Mouse (Mus musculus) heart, embryonic 12.5 days (tissue): ENCODE data around the gene Mavs. TPM values are rescaled to one million over a fixed set of nuclear protein-coding genes. Genes with fewer than 3 reads are reported as not detected.
A peak's percentile ranks its signal among the peaks of the same experiment; 100 is the strongest.

ENCODE experiments used
- ATAC-seq: fragments of 200-750 bp; cut with Nextera tagmentation; 2 replicates; pipeline ENCODE4 v1.8.0; 2017; ENCODE audit warnings: moderate TSS enrichment, moderate library complexity; ENCODE audit not compliant: insufficient number of reproducible peaks, low FRiP score
- H3K27ac ChIP-seq: fragments of 300-500 bp; sonication (generic); 2 replicates; pipeline ENCODE4 v1.5.1; 2016; ENCODE audit warnings: mild to moderate bottlenecking, moderate library complexity; ENCODE audit not compliant: poor library complexity, severe bottlenecking
- H3K27me3 ChIP-seq: fragments of 300-500 bp; sonication (generic); replicated peaks from 2 replicates; pipeline ENCODE4 v1.6.1; 2016; ENCODE audit warnings: mild to moderate bottlenecking, moderate library complexity
- H3K36me3 ChIP-seq: fragments of 300-500 bp; sonication (generic); 2 replicates; pipeline ENCODE4 v1.6.1; 2016; ENCODE audit warnings: mild to moderate bottlenecking, moderate library complexity
- H3K4me1 ChIP-seq: fragments of 300-500 bp; sonication (generic); replicated peaks from 2 replicates; pipeline ENCODE4 v1.6.1; 2016; ENCODE audit warnings: mild to moderate bottlenecking
- H3K4me2 ChIP-seq: fragments of 300-500 bp; sonication (generic); 2 replicates; pipeline ENCODE4 v1.6.1; 2016; ENCODE audit warnings: mild to moderate bottlenecking, moderate library complexity
- H3K4me3 ChIP-seq: fragments of 300-500 bp; sonication (generic); 2 replicates; pipeline ENCODE4 v1.5.1; 2016; ENCODE audit warnings: mild to moderate bottlenecking
- H3K9ac ChIP-seq: fragments of 300-500 bp; sonication (generic); 2 replicates; pipeline ENCODE4 v1.6.1; 2016; ENCODE audit warnings: mild to moderate bottlenecking, moderate library complexity
- H3K9me3 ChIP-seq: fragments of 300-500 bp; sonication (generic); replicated peaks from 2 replicates; pipeline ENCODE4 v1.6.1; 2016; ENCODE audit warnings: mild to moderate bottlenecking, moderate library complexity
- WGBS: fragments of 180-500 bp; shearing (Covaris S2); methylation state at CpG from one replicate; pipeline ENCODE4 v1.1.7; 2016; 5-methylcytosine and 5-hydroxymethylcytosine counted together
- polyA plus RNA-seq: library from polyadenylated mRNA; unstranded; fragments of >200 nt; fragmentation: Nextera tagmentation; extraction: Ambion mirVana; gene quantifications from 2 replicates; pipeline ENCODE4 v1.2.1, GENCODE M21; 2016

Gene Mavs
- polyA plus RNA-seq, 1 experiment from 2014 or later, result 20.6 TPM

- Histone ChIP-seq H3K27ac (no peak overlapping the region), H3K4me3 (no peak overlapping the region), H3K9ac (no peak overlapping the region), H3K36me3 (peaks cover 88% of the 10 kb centered on the region), H3K4me2 (no peak overlapping the region), H3K4me1 (no peaks in the 10 kb centered on the region), H3K27me3 (no peaks in the 10 kb centered on the region), H3K9me3 (no peaks in the 10 kb centered on the region)
- ATAC-seq, result no peak
These were observed 8.3 kb downstream of the Mavs start for GRCm38 (mm10) chr2:131242180-131242579.

DNA sequence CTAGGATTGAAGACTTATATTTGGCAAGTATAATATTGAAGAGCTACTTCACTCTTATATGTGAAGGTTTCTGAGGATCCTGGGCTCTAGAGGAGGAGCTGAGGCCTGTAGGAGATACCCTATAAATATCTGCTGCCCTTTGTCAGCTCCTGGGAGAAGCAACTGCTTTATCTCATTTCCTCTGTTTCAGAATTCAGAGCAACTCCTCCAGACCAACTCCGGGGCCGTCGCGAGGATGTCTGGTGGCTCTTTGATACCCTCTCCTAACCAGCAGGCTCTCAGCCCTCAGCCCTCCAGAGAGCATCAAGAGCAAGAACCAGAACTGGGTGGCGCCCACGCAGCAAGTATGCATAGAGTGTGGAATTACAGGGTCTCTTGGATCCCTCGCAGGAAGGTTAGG lies 9.1 kb downstream of the Mavs start:
- WGBS, result 51% methylated on average over 7 of the region's 7 CpGs
- ATAC-seq, result no peak
- Histone ChIP-seq H3K4me2 (no peak overlapping the region), H3K27me3 (no peaks in the 10 kb centered on the region), H3K4me1 (no peaks in the 10 kb centered on the region), H3K9ac (no peak overlapping the region), H3K9me3 (no peaks in the 10 kb centered on the region), H3K27ac (no peak overlapping the region), H3K36me3 (peaks cover 91% of the 10 kb centered on the region), H3K4me3 (no peak overlapping the region)

GRCm38 (mm10) chr2:131253681-131254328 lies 19.9 kb downstream of the Mavs start:
- Histone ChIP-seq H3K27me3 (no peaks in the 10 kb centered on the region), H3K4me2 (peak overlapping the region; percentile 37), H3K36me3 (no peaks in the 10 kb centered on the region), H3K9me3 (no peaks in the 10 kb centered on the region), H3K27ac (peak overlapping the region; percentile 58), H3K4me3 (no peak overlapping the region), H3K4me1 (peaks cover 13% of the 10 kb centered on the region), H3K9ac (no peak overlapping the region)
- 9% methylated on average over 7 of the region's 7 CpGs for WGBS
- peak; percentile 84 for ATAC-seq

DNA sequence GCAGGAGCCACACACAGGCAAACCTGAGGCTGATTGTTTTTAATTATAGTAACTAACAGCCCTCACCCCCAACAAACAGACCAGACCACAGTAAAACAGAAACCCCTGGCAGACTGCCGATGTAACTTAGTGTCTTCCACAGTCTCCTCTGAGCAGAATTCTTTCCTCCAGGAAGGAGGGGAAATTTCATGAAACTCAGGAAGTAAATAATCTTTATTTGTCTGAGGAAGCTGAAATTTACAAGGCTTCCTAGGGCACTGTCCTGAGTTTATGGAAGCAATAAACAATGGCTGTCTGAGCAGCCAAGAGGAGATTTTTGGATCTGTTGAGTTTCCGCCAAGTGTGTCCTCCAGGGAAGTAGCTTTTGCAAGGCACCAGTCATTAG lies 20.5 kb downstream of the Mavs start:
- peak; percentile 6; the same call in 1 of the 2 replicates for ATAC-seq
- no peak overlapping the region for H3K4me3 ChIP-seq
- peak overlapping the region; percentile 37 for H3K4me2 ChIP-seq
- no peaks in the 10 kb centered on the region for H3K36me3 ChIP-seq
- peaks cover 13% of the 10 kb centered on the region for H3K4me1 ChIP-seq
- H3K9ac ChIP-seq, result no peak overlapping the region
- H3K27me3 ChIP-seq, result no peaks in the 10 kb centered on the region
- WGBS, result 56% methylated on average over 2 of the region's 2 CpGs
- H3K9me3 ChIP-seq, result no peaks in the 10 kb centered on the region
- peak overlapping the region; percentile 58 for H3K27ac ChIP-seq

GRCm38 (mm10) chr2:131255738-131256137 lies 21.9 kb downstream of the Mavs start:
- 62% methylated on average over 3 of the region's 3 CpGs for WGBS
- H3K9ac ChIP-seq, result no peak overlapping the region
- H3K9me3 ChIP-seq, result no peaks in the 10 kb centered on the region
- H3K36me3 ChIP-seq, result no peaks in the 10 kb centered on the region
- no peak overlapping the region for H3K4me3 ChIP-seq
- no peak overlapping the region for H3K27ac ChIP-seq
- H3K4me1 ChIP-seq, result peaks cover 21% of the 10 kb centered on the region
- no peak overlapping the region for H3K4me2 ChIP-seq
- no peaks in the 10 kb centered on the region for H3K27me3 ChIP-seq
- ATAC-seq, result no peak

DNA sequence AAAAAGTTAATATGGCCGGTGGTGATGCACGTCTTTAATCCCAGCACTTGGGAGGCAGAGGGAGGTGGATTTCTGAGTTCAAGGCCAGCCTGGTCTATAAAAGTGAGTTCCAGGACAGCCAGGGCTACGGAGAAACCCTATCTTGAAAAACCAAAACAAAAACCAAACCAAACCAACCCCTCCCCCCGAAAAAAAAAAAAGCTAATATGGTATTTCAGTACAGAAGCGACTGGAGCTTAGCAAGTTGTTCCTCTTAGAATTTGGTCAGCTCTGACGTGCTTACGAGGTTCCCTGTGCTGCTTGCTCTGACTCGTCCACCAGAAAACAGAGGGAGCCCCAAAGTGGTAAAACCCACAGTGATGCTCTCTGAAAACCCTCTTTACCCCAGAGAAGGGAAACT lies 24.8 kb downstream of the Mavs start:
- Histone ChIP-seq H3K4me1 (peaks cover 26% of the 10 kb centered on the region), H3K36me3 (no peaks in the 10 kb centered on the region), H3K27ac (no peak overlapping the region), H3K9me3 (no peaks in the 10 kb centered on the region), H3K4me2 (no peak overlapping the region), H3K27me3 (no peaks in the 10 kb centered on the region), H3K9ac (no peak overlapping the region), H3K4me3 (no peak overlapping the region)
- no peak for ATAC-seq
- WGBS, result 78% methylated on average over 8 of the region's 8 CpGs

DNA sequence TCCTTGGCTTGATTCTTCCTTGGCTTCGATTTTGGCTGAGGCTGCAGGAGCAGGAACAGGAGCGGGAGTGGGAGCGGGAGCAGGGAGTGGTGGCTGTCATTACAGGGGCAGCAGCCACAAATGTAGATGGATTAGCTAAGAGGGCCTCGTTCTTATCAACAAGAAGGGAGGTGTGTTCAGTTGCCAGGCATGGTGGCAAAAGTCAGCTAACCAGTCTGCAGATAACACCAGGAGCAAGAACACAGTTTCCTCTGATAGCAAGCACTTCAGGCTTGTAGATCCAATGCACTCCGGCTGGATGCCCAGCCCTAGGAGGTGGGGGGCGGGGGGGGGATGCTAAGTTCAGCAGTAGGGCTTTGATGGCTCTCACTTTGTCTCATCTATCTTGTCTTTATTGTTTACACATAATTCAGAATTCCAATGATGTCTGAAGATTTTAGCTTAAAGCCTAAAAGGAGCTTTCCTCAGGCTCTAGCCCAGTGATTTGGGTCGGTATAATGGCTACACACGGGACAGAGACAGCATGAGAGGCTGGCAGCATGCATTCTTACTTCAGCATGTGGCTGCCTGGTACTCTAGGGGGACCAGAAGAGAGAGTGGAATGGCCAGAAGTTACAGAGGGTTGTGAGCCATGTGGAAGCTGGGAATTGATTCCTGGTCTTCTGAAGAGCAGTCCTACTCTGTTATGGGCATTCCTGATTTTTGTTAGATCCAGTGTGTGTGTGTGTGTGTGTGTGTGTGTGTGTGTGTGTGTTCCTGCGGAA lies 26.9 kb downstream of the Mavs start:
- peak overlapping the region; percentile 68 for H3K4me2 ChIP-seq
- H3K9me3 ChIP-seq, result no peaks in the 10 kb centered on the region
- WGBS, result 22% methylated on average over 9 of the region's 9 CpGs
- H3K36me3 ChIP-seq, result no peaks in the 10 kb centered on the region
- H3K27me3 ChIP-seq, result no peaks in the 10 kb centered on the region
- no peak overlapping the region for H3K4me3 ChIP-seq
- ATAC-seq, result no peak
- peaks cover 34% of the 10 kb centered on the region for H3K4me1 ChIP-seq
- H3K27ac ChIP-seq, result peak overlapping the region; percentile 91
- peak overlapping the region; percentile 12; the same call in 1 of the 2 replicates for H3K9ac ChIP-seq

DNA sequence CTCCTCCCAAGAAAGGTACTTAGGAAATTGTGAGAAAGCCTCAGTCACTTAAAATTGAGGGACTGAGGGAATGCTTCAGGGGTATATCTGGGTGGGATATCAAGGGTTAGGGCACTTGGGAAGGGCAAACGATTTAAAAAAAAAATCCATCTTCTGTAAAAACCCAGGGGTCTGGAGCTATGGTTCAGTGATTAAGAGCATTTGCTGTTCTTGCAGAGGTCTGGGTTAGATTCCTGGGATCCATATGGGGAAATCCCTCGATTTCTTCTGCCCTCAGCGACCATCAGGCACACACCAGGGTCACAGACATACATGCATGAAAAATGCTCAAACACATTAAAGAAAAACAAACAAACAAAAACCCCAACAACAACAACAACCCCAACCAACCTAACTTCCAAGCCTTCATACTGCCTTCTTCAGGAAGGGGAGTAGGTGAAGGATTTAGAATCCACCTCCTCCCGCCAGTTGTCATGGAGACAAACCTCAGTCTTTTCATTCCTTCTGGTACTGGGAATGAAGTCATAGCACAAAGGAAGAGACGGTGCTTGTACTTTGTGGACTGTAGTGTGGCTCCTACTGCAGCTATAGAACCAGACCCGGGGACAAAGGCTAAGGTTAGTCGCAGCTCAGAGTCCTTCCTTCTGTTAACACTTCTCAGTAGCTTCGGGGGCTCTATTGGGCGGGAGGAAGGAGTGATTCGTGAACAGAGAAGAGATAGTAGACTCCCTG lies 27.8 kb downstream of the Mavs start:
- Histone ChIP-seq H3K4me1 (peaks cover 34% of the 10 kb centered on the region), H3K4me2 (peak overlapping the region; percentile 68), H3K4me3 (peak overlapping the region; percentile 87), H3K27me3 (no peaks in the 10 kb centered on the region), H3K36me3 (no peaks in the 10 kb centered on the region), H3K27ac (peak overlapping the region; percentile 91), H3K9ac (peak overlapping the region; percentile 69), H3K9me3 (no peaks in the 10 kb centered on the region)
- peak; percentile 62 for ATAC-seq
- 7% methylated on average over 10 of the region's 10 CpGs for WGBS

- H3K9ac ChIP-seq, result peak within 1 kb of the TSS; percentile 95
- peaks cover 34% of the 10 kb centered on the region for H3K4me1 ChIP-seq
- peak within 1 kb of the TSS; percentile 77 for H3K4me2 ChIP-seq
- 0% methylated on average over 49 of the region's 49 CpGs for WGBS
- no peaks in the 10 kb centered on the region for H3K27me3 ChIP-seq
- peak; percentile 99 for ATAC-seq
- H3K36me3 ChIP-seq, result no peaks in the 10 kb centered on the region
- peak within 1 kb of the TSS; percentile 87 for H3K4me3 ChIP-seq
- peak within 1 kb of the TSS; percentile 99 for H3K27ac ChIP-seq
- no peaks in the 10 kb centered on the region for H3K9me3 ChIP-seq
These were observed 28.4 kb downstream of the Mavs start, which contains the start of gene Pank2 for GRCm38 (mm10) chr2:131262213-131262672. Gene Pank2, plus strand, starts transcription at chr2:131262495.

DNA sequence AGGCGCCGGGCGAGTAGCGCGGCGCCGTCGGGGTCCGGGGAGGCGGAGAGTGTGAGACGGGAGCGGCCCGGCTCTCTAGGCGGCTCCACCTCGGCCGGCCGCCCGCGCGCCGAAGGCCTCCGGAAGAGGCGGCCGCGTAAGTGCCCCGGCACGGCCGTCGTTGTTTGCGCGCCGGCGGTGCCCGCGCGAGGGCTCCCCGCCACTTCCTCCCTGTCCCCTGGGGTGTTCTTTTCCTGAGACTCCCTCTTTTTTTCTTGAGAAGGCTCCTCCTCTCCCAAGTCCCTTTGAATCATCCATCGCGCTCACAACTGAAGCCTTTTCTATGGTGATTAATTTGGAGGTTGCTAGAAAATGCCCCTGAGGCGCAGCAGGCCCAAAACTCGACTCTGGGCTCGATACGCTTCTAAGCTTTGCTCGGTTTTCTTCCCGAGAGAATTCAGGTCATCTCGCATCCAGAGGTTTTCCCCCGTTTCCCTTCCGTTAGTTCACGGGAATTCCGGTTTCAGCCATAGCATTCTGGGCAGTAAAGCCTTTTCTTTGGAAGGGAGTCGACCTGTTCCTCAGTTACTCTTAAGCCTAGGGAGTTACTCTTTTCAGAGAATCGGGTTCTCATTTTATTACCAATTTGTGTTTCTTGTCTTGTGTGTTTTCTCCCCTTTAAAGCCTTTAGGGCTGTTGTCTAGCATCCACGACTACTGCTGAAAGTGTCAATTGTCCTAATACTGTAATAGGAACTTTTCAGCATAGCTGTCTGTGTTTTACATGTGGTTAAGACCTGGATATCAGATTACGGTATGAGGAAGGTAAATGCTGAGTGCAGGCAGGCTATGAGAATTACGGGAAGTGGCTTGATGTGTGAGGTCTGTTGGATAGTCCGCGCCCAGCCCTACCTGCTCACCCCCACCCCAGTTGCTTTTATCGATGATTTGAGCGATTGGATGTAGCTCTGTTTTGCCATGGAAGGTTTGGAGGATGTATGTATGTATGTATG lies 29.1 kb downstream of the Mavs start:
- no peaks in the 10 kb centered on the region for H3K36me3 ChIP-seq
- H3K27ac ChIP-seq, result peak overlapping the region; percentile 99
- no peaks in the 10 kb centered on the region for H3K9me3 ChIP-seq
- peak overlapping the region; percentile 77 for H3K4me2 ChIP-seq
- H3K4me1 ChIP-seq, result peaks cover 34% of the 10 kb centered on the region
- H3K4me3 ChIP-seq, result peak overlapping the region; percentile 87
- no peaks in the 10 kb centered on the region for H3K27me3 ChIP-seq
- H3K9ac ChIP-seq, result peak overlapping the region; percentile 95
- under 1% methylated on average over 59 of the region's 59 CpGs for WGBS
- peak; percentile 82 for ATAC-seq
